Mouse (Mus musculus) G1E (cell line): ENCODE results near the gene Rcbtb2.

Source experiments
- CTCF ChIP-seq: IDR thresholded peaks from 2 replicates; pipeline ENCODE4 v1.5.1; 2012; ENCODE audit warnings: low read depth, low read length, inconsistent platforms, mixed read lengths
- GATA1 ChIP-seq: IDR thresholded peaks from 2 replicates; pipeline ENCODE4 v1.6.1; 2012; ENCODE audit warnings: borderline replicate concordance, low read length, inconsistent platforms, mixed read lengths
- GATA2 ChIP-seq: IDR thresholded peaks from 2 replicates; pipeline ENCODE4 v1.6.1; 2012; ENCODE audit warnings: low read depth, low read length, inconsistent platforms, borderline replicate concordance
- TAL1 ChIP-seq: conservative IDR thresholded peaks from 2 replicates; pipeline ENCODE4 v1.6.1; 2012; ENCODE audit warnings: low read depth, low read length, inconsistent platforms, mixed read lengths

- TF ChIP-seq CTCF (no peak), GATA1 (no peak), TAL1 (no peak), GATA2 (no peak)
These were observed 19.6 kb downstream of the Rcbtb2 start for GRCm38 (mm10) chr14:73142421-73142895.
